Mouse (Mus musculus) liver, adult 2 months (tissue): ENCODE data around the gene Usp47. TPM values are rescaled to one million over a fixed set of nuclear protein-coding genes. Genes with fewer than 3 reads are reported as not detected.

Experiments
- DNase-seq: peaks from one replicate; pipeline ENCODE4 v3.0.0-alpha.2; 2011; ENCODE audit warnings: low read depth, low spot score; ENCODE audit errors: extremely low read depth
- H3K27ac ChIP-seq: fragments of 200-500 bp; replicated peaks from 2 replicates; pipeline ENCODE4 v1.5.1; 2012; ENCODE audit warnings: low read depth, mild to moderate bottlenecking, control low read depth, inconsistent platforms, low read length; ENCODE audit not compliant: insufficient read depth
- H3K27me3 ChIP-seq: fragments of 200-500 bp; 2 replicates; pipeline ENCODE4 v1.6.1; 2012; ENCODE audit warnings: mild to moderate bottlenecking, moderate library complexity, low read length, inconsistent platforms; ENCODE audit not compliant: control insufficient read depth, insufficient read depth
- H3K36me3 ChIP-seq: fragments of 200-500 bp; 2 replicates; pipeline ENCODE4 v1.6.1; 2012; ENCODE audit warnings: low read length, inconsistent platforms; ENCODE audit not compliant: control insufficient read depth, insufficient read depth
- H3K4me1 ChIP-seq: fragments of 200-500 bp; 2 replicates; pipeline ENCODE4 v1.6.1; 2011; ENCODE audit warnings: low read length; ENCODE audit not compliant: control insufficient read depth, insufficient read depth
- H3K4me3 ChIP-seq: fragments of 200-500 bp; 2 replicates; pipeline ENCODE4 v1.5.1; 2011; ENCODE audit warnings: low read depth, mild to moderate bottlenecking, control low read depth, low read length, moderate library complexity; ENCODE audit not compliant: insufficient read depth
- H3K79me2 ChIP-seq: fragments of 200-500 bp; 2 replicates; pipeline ENCODE4 v1.6.1; 2012; ENCODE audit warnings: inconsistent platforms, mild to moderate bottlenecking, low read length, moderate library complexity; ENCODE audit not compliant: control insufficient read depth, insufficient read depth
- H3K9ac ChIP-seq: fragments of 200-500 bp; 2 replicates; pipeline ENCODE4 v1.6.1; 2012; ENCODE audit warnings: low read depth, mild to moderate bottlenecking, control low read depth, inconsistent platforms, low read length
- CTCF ChIP-seq: fragments of 200-500 bp; IDR thresholded peaks from 2 replicates; pipeline ENCODE4 v1.5.1; 2011; ENCODE audit warnings: low read depth, low read length, control low read depth
- POLR2A ChIP-seq: fragments of 200-500 bp; IDR thresholded peaks from 2 replicates; pipeline ENCODE4 v1.6.1; 2011; ENCODE audit warnings: low read length, control low read depth; ENCODE audit not compliant: insufficient read depth; ENCODE audit errors: extremely low read depth
- WGBS: fragments of 180-500 bp; shearing (Covaris S2); methylation state at CpG from one replicate; pipeline ENCODE4 v1.1.7; 2018; 5-methylcytosine and 5-hydroxymethylcytosine counted together
- polyA plus RNA-seq: library from polyadenylated mRNA; depleted of rRNA; stranded (reverse); fragments of >200 nt; gene quantifications from 2 replicates; pipeline ENCODE4 v1.2.3, GENCODE M21; 2012; rRNA removed
- total RNA-seq: library from RNA; depleted of rRNA; stranded (reverse); fragments of >200 nt; gene quantifications from 2 replicates; pipeline ENCODE4 v1.2.3, GENCODE M21; 2014; rRNA removed

The Usp47 gene
- total and polyA plus RNA-seq, 2 experiments = 9.4 to 56.3 TPM

- no peaks in the 10 kb centered on the region for H3K4me1 ChIP-seq
- no peak overlapping the region for H3K4me3 ChIP-seq
- H3K36me3 ChIP-seq = no peaks in the 10 kb centered on the region
- no peaks in the 10 kb centered on the region for H3K79me2 ChIP-seq
- H3K9ac ChIP-seq = no peak overlapping the region
- DNase-seq = no peak
- WGBS = 91% methylated on average over 4 of the region's 4 CpGs
- H3K27ac ChIP-seq = no peak overlapping the region
- TF ChIP-seq CTCF = no peak
- no peak for TF ChIP-seq POLR2A
- H3K27me3 ChIP-seq = peaks cover 6% of the 10 kb centered on the region; the same call in 1 of the 2 replicates
Measured at GRCm38 (mm10) chr7:112154445-112154844, 131.1 kb downstream of the Usp47 start.

DNA sequence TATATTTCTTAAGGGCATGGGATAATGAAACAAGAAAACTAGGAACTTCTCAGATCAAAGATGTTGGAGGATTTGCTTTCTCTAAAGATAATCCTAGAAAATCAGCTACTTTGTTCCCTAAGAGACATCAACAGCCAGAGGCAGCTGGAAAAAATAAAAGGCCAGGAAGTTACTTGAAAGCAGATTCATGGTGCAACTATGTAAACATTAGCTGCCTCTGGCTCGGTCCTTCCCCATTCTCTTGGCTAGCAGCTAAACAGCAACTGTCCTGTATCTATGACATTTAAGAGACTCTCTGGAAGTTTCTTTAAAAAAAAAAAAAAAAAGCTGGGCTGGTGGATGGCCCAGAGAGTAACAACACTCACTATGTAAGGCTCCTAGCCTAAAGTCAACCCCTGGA lies 131.9 kb downstream of the Usp47 start:
- H3K27ac ChIP-seq = no peak overlapping the region
- DNase-seq = peak; percentile 51
- no peak overlapping the region for H3K9ac ChIP-seq
- 9% methylated on average over 1 of the region's 1 CpGs for WGBS
- H3K36me3 ChIP-seq = no peaks in the 10 kb centered on the region
- peaks cover 6% of the 10 kb centered on the region; the same call in 1 of the 2 replicates for H3K27me3 ChIP-seq
- no peaks in the 10 kb centered on the region for H3K79me2 ChIP-seq
- TF ChIP-seq CTCF (no peak), POLR2A (no peak)
- H3K4me3 ChIP-seq = no peak overlapping the region
- no peaks in the 10 kb centered on the region for H3K4me1 ChIP-seq

GRCm38 (mm10) chr7:112157584-112158315 lies 134.4 kb downstream of the Usp47 start:
- H3K79me2 ChIP-seq = no peaks in the 10 kb centered on the region
- no peaks in the 10 kb centered on the region for H3K36me3 ChIP-seq
- DNase-seq = no peak
- WGBS = 38% methylated on average over 23 of the region's 23 CpGs
- H3K27ac ChIP-seq = no peak overlapping the region
- H3K9ac ChIP-seq = 0 out of 2 replicates have a peak overlapping the region, but pooled peaks have one; percentile 11
- peak overlapping the region; percentile 44 for H3K4me3 ChIP-seq
- H3K4me1 ChIP-seq = no peaks in the 10 kb centered on the region
- H3K27me3 ChIP-seq = peaks cover 6% of the 10 kb centered on the region; the same call in 1 of the 2 replicates
- TF ChIP-seq POLR2A (no peak), CTCF (no peak)

- H3K4me1 ChIP-seq = no peaks in the 10 kb centered on the region
- TF ChIP-seq CTCF (no peak), POLR2A (no peak)
- no peak overlapping the region for H3K27ac ChIP-seq
- no peak for DNase-seq
- H3K27me3 ChIP-seq = peaks cover 6% of the 10 kb centered on the region; the same call in 1 of the 2 replicates
- 9% methylated on average over 23 of the region's 23 CpGs for WGBS
- no peaks in the 10 kb centered on the region for H3K79me2 ChIP-seq
- 0 out of 2 replicates have a peak overlapping the region, but pooled peaks have one; percentile 11 for H3K9ac ChIP-seq
- peak overlapping the region; percentile 44; the same call in 1 of the 2 replicates for H3K4me3 ChIP-seq
- H3K36me3 ChIP-seq = no peaks in the 10 kb centered on the region
Measured at GRCm38 (mm10) chr7:112158316-112158741, 135.0 kb downstream of the Usp47 start.

- H3K9ac ChIP-seq = 0 out of 2 replicates have a peak within 1 kb of the TSS, but pooled peaks have one; percentile 11
- 47% methylated on average over 21 of the region's 21 CpGs for WGBS
- H3K79me2 ChIP-seq = no peaks in the 10 kb centered on the region
- H3K27me3 ChIP-seq = peaks cover 6% of the 10 kb centered on the region; the same call in 1 of the 2 replicates
- no peak for DNase-seq
- no peaks in the 10 kb centered on the region for H3K36me3 ChIP-seq
- H3K27ac ChIP-seq = no peak within 1 kb of the TSS
- TF ChIP-seq CTCF = no peak
- TF ChIP-seq POLR2A = no peak
- peak within 1 kb of the TSS; percentile 44 for H3K4me3 ChIP-seq
- no peaks in the 10 kb centered on the region for H3K4me1 ChIP-seq
Measured at GRCm38 (mm10) chr7:112158942-112159341, 135.6 kb downstream of the Usp47 start, which contains the start of gene Dkk3. TSS of gene Dkk3 (minus strand) at chr7:112159057.

DNA sequence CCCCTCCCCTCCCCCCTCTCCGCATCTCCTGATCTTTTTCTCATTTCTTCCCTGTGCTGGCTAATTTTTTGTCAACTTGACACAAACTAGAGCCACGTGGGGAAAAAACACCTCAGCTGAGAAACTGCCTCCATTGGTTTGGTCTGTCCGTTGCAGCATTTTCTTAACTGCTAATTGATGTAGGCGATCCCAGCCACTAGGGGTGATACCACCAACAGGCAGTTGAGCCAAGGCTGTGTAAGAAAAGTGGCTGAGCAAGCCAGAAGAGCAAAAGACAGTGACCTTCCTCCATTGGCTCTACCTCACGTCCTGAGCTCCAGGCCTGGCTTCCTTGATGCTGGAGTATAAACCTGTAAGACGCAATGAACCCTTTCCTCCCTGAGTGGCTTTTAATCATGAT lies 136.5 kb downstream of the Usp47 start:
- no peaks in the 10 kb centered on the region for H3K79me2 ChIP-seq
- H3K4me3 ChIP-seq = no peak overlapping the region
- H3K27ac ChIP-seq = no peak overlapping the region
- peaks cover 6% of the 10 kb centered on the region; the same call in 1 of the 2 replicates for H3K27me3 ChIP-seq
- H3K9ac ChIP-seq = no peak overlapping the region
- 74% methylated on average over 5 of the region's 6 CpGs for WGBS
- H3K4me1 ChIP-seq = 0 out of 2 replicates have a peak, but pooled peaks cover 3% of the 10 kb centered on the region
- no peak for DNase-seq
- no peaks in the 10 kb centered on the region for H3K36me3 ChIP-seq
- TF ChIP-seq POLR2A (no peak), CTCF (no peak)

Other genes starting within 250 kb of the Usp47 start
- gene Galnt18, start 243.5 kb upstream of the Usp47 start, total RNA-seq = 1.4 and 1.9 TPM in 2 replicates
- gene Galnt18, start 243.5 kb upstream of the Usp47 start, polyA plus RNA-seq = 1.0 and 1.3 TPM in 2 replicates
- gene Dkk3, start 135.6 kb downstream of the Usp47 start, total RNA-seq = 0.65 and 1.0 TPM in 2 replicates
- gene Dkk3, start 135.6 kb downstream of the Usp47 start, polyA plus RNA-seq = 0.39 and 0.46 TPM in 2 replicates
- gene Mical2, start 202.4 kb downstream of the Usp47 start, total RNA-seq = 4.1 and 4.5 TPM in 2 replicates
- 6.9 and 7.9 TPM in 2 replicates for gene Mical2, start 202.4 kb downstream of the Usp47 start, polyA plus RNA-seq